Mouse (Mus musculus): ENCODE measurements around the gene Btbd35f7.
"Not testable (repeated sequence)": the region's sequence is repeated elsewhere in the genome, so short reads cannot be mapped to it uniquely, and the experiment has no call there.

The Btbd35f7 gene

DNA sequence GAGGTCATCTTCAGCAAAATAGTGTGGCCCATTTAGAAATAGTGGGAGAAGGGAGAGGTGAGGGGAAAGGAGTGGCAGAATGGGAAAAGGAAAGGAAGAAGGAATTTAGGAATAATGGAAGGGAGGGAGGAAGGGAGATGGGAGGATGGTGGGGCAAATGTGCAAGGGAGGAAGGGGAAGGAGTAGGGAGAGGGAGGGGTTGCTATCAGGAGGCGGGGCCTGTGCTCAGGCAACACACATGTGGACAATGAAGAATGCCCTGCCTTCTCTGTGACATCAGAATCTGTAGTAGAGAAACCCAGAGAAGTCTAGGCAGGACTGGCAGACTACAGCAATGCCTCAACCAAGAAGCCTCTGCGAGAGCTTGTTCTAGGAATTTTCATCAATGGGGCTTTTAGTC lies at the start of gene Btbd35f7:
Gene Btbd35f7 (plus strand): TSS at position 301 of the 400 bp plus-strand sequence.
- not testable (repeated sequence) for DNase-seq (ENCODE audit: low spot score)
